ENCODE assay signal across 16 mouse cellular contexts in genomic region chr6:70457279-70457678, GRCm38 (mm10).
"Had no signal": no experiment of that assay in that cellular context is flagged by ENCODE, and none has a peak within 500 bp of the region (broad histone marks: within the 10 kb centered on the region; RNA-seq: fewer than 3 reads in every experiment).

No protein-coding gene starts in this region.

- DNase-seq: left cerebral cortex, postnatal 4 days; liver; liver, embryonic 13.5 days; liver, postnatal 0 days; lung, adult 18-20 months; lung, adult 2 months; lung, embryonic 14.5 days; lung, postnatal 14 days; lung, postnatal 36 days; lung, postnatal 4 days; midbrain, embryonic 14.5 days had no signal

- ATAC-seq: liver, embryonic 12.5 days; liver, postnatal 0 days; lung, postnatal 0 days; midbrain, embryonic 13.5 days; midbrain, embryonic 15.5 days; midbrain, embryonic 16.5 days had no signal
